Mouse (Mus musculus): ENCODE measurements at regions not wholly inside any gene's neighbourhood (a gene's known extent, or its start where the extent isn't known, plus 50 kb on each side); places are given as distances from the start of the nearest gene placed in this dataset.

DNA sequence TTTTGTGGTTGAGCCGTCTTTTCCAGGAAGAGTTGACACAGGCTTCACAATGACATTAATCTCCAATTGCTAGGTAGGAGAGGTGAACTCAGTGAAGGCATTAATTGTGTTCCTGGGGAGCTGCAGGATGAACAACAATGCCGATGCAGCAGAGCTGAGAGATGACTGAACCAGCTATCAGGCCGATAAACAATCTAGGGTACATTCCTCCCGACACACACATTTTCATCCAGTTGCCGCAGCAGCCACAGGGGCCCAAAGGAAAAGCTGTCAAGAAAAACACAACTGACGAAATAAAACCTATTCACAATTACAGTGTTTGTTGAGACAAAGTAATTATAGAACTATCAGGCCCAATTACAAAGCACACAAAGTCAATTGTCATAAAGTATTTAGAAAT is 1029.9 kb downstream of the Pcdh7 start:
- H3K9me3 ChIP-seq (replicated peaks; ENCODE audit: control insufficient read depth, low read length): no peaks in the 10 kb centered on the region
- no peak for DNase-seq (ENCODE audit: low spot score)
- no peaks in the 10 kb centered on the region for H3K36me3 ChIP-seq (replicated peaks; ENCODE audit: control insufficient read depth, insufficient read depth, low read depth, low read length)
- no peaks in the 10 kb centered on the region for H3K4me1 ChIP-seq (ENCODE audit: control insufficient read depth, insufficient read depth, low read length)
- no peak for ATAC-seq (replicated peaks; ENCODE audit: insufficient number of reproducible peaks, low FRiP score, low TSS enrichment, low read depth)
- H3K27ac ChIP-seq (replicated peaks; ENCODE audit: low read depth, low read length): no peak overlapping the region
- 21% methylated on average over 6 of the region's 6 CpGs for WGBS
- no peak overlapping the region for H3K4me3 ChIP-seq (ENCODE audit: low read depth, low read length)
- no peak overlapping the region for H3K9ac ChIP-seq (replicated peaks; ENCODE audit: low read length)
- no peaks in the 10 kb centered on the region for H3K27me3 ChIP-seq (ENCODE audit: control insufficient read depth, insufficient read depth, low read length)
- H3K4me2 ChIP-seq (ENCODE audit: low read depth, low read length): no peak overlapping the region

DNA sequence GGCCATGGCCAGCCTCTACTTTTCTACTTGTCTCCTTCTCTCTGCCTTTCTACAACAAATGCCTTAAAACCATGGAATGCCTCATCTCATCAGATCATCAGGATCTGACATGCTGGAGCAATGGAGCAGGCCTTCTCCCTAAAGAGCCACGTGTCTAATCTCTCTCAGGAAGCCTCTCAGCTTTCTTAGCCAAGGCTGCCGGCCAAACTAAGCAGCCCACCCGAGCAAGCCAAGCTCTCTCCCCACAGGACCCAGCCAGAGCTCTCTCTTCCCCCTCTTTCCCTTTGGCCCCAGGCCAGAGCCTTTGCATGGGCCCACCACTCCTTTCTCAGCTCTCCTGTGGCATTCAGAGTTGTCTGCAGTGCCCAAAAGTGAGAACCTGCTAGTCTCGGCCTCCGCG is 1034.0 kb downstream of the Pcdh7 start:
- no peaks in the 10 kb centered on the region for H3K36me3 ChIP-seq (replicated peaks; ENCODE audit: control insufficient read depth, insufficient read depth, low read depth, low read length)
- DNase-seq (ENCODE audit: low spot score): no peak
- WGBS: 78% methylated on average over 6 of the region's 6 CpGs
- no peaks in the 10 kb centered on the region for H3K9me3 ChIP-seq (replicated peaks; ENCODE audit: control insufficient read depth, low read length)
- no peaks in the 10 kb centered on the region for H3K4me1 ChIP-seq (ENCODE audit: control insufficient read depth, insufficient read depth, low read length)
- no peak for ATAC-seq (replicated peaks; ENCODE audit: insufficient number of reproducible peaks, low FRiP score, low TSS enrichment, low read depth)
- no peaks in the 10 kb centered on the region for H3K27me3 ChIP-seq (ENCODE audit: control insufficient read depth, insufficient read depth, low read length)
- no peak overlapping the region for H3K27ac ChIP-seq (replicated peaks; ENCODE audit: low read depth, low read length)
- no peak overlapping the region for H3K4me3 ChIP-seq (ENCODE audit: low read depth, low read length)
- no peak overlapping the region for H3K4me2 ChIP-seq (ENCODE audit: low read depth, low read length)
- H3K9ac ChIP-seq (replicated peaks; ENCODE audit: low read length): no peak overlapping the region

Measured in embryonic facial prominence, embryonic 11.5 days (tissue).